Mouse (Mus musculus): ENCODE results near the gene Pik3cd. TPM values are rescaled to one million over a fixed set of nuclear protein-coding genes. Genes with fewer than 3 reads are reported as not detected.

The Pik3cd gene
- total RNA-seq, 2 experiments from 2014 or later = 20.0 to 25.9 TPM

Small RNA genes within 50 kb of the gene (microRNA-seq; reads per million reads assigned to microRNA genes)
- gene Mir7023 = 1.2 to 2.0 reads per million in 2 experiments

Other genes with a start within 250 kb of the Pik3cd start
- gene Rbp7, start 247.6 kb downstream of the Pik3cd start, total RNA-seq (2021) = not detected
- not detected for gene Tmem274, start 225.2 kb downstream of the Pik3cd start, total RNA-seq (2021)
- gene Nmnat1, start 217.4 kb downstream of the Pik3cd start, total RNA-seq (2021) = 1 to 10 TPM; 8.1 to 8.9 TPM
- gene Lzic, start 217.3 kb downstream of the Pik3cd start, total RNA-seq (2021) = 10 to 100 TPM; 18.7 to 19.8 TPM
- gene Ctnnbip1, start 184.3 kb downstream of the Pik3cd start, total RNA-seq (2021) = 10 to 100 TPM; 40.3 to 41.9 TPM
- 1,000 to 10,000 TPM; 1,368 to 1,474 TPM for gene Clstn1, start 116.1 kb downstream of the Pik3cd start, total RNA-seq (2021)
- 10 to 100 TPM; 59.6 to 65.5 TPM for gene Tmem201, start 35.5 kb upstream of the Pik3cd start, total RNA-seq (2021)
- 10 to 100 TPM; 29.2 to 36.0 TPM for gene Slc25a33, start 71.7 kb upstream of the Pik3cd start, total RNA-seq (2021)